Mouse (Mus musculus) midbrain, embryonic 12.5 days (tissue): ENCODE measurements around the gene Nid1. TPM values are rescaled to one million over a fixed set of nuclear protein-coding genes. Genes with fewer than 3 reads are reported as not detected.
"Not testable (repeated sequence)": the region's sequence is repeated elsewhere in the genome, so short reads cannot be mapped to it uniquely, and the experiment has no call there.

Experiments
- ATAC-seq: fragments of 200-750 bp; cut with Nextera tagmentation; 2 replicates; pipeline ENCODE4 v1.8.0; 2017; ENCODE audit warnings: low read depth, moderate TSS enrichment, moderate library complexity; ENCODE audit not compliant: low FRiP score
- H3K27ac ChIP-seq: fragments of 300-500 bp; sonication (generic); replicated peaks from 2 replicates; pipeline ENCODE4 v1.5.1; 2016; ENCODE audit warnings: mild to moderate bottlenecking
- H3K27me3 ChIP-seq: fragments of 300-500 bp; sonication (generic); 2 replicates; pipeline ENCODE4 v1.6.1; 2016; ENCODE audit warnings: mild to moderate bottlenecking
- H3K36me3 ChIP-seq: fragments of 300-500 bp; sonication (generic); 2 replicates; pipeline ENCODE4 v1.6.1; 2016
- H3K4me1 ChIP-seq: fragments of 300-500 bp; sonication (generic); 2 replicates; pipeline ENCODE4 v1.6.1; 2016
- H3K4me2 ChIP-seq: fragments of 300-500 bp; sonication (generic); replicated peaks from 2 replicates; pipeline ENCODE4 v1.6.1; 2016; ENCODE audit warnings: mild to moderate bottlenecking, moderate library complexity
- H3K4me3 ChIP-seq: fragments of 300-500 bp; sonication (generic); 2 replicates; pipeline ENCODE4 v1.5.1; 2016; ENCODE audit warnings: mild to moderate bottlenecking
- H3K9ac ChIP-seq: fragments of 300-500 bp; sonication (generic); replicated peaks from 2 replicates; pipeline ENCODE4 v1.6.1; 2016; ENCODE audit warnings: mild to moderate bottlenecking, moderate library complexity
- H3K9me3 ChIP-seq: fragments of 300-500 bp; sonication (generic); 2 replicates; pipeline ENCODE4 v1.6.1; 2016; ENCODE audit warnings: mild to moderate bottlenecking
- WGBS: fragments of 180-500 bp; shearing (Covaris S2); methylation state at CpG from one replicate; pipeline ENCODE4 v1.1.7; 2016; 5-methylcytosine and 5-hydroxymethylcytosine counted together
- polyA plus RNA-seq: library from polyadenylated mRNA; unstranded; fragments of >200 nt; fragmentation: Nextera tagmentation; extraction: Ambion mirVana; gene quantifications from 2 replicates; pipeline ENCODE4 v1.2.1, GENCODE M21; 2016

Gene Nid1
- polyA plus RNA-seq, 1 experiment from 2014 or later, result 51.8 TPM

DNA sequence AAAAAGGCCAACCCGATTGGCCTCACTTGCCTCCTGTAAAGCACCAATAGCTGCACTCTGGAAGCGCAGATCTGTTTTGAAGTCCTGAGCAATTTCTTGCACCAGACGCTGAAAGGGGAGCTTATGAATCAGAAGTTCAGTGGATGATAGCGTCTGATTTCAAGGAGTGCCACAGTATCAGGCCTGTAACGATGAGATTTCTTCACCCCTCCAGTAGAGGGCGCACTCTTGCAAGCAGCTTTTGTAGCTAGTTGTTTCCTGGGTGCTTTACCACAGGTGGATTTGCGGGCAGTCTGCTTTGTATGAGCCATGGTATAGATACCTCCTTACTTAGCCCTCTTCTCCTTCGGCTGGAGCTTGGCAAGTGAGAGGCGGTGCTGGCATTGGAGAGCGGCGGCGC is 18.5 kb upstream of the Nid1 start:
- H3K4me3 ChIP-seq, H3K4me1 ChIP-seq, ATAC-seq, H3K9ac ChIP-seq, H3K9me3 ChIP-seq, H3K4me2 ChIP-seq, H3K27ac ChIP-seq, H3K27me3 ChIP-seq, H3K36me3 ChIP-seq: not testable (repeated sequence)
- WGBS, result 91% methylated on average over 7 of the region's 12 CpGs

DNA sequence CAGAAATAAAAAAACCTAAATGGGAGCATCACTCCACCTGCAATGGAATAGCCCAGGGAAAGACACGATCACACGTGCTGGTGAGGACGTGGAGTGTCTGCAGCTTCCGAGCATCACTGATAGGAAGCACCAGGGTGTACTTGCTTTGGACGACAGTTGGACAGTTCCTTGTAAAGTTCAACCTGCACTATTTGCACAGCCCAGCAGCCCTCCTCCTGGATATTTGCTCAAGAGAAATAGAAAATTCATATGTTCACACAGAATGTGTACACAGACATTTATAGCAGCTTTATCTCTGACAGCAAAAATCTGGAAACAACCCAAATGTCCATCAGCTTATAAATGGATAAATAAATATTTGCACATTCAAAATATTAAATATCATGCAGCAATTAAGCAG is 14.1 kb upstream of the Nid1 start:
- H3K4me2 ChIP-seq, H3K27ac ChIP-seq, H3K27me3 ChIP-seq, H3K36me3 ChIP-seq, H3K9me3 ChIP-seq, H3K4me1 ChIP-seq, H3K4me3 ChIP-seq, H3K9ac ChIP-seq, ATAC-seq: not testable (repeated sequence)
- 72% methylated on average over 3 of the region's 5 CpGs for WGBS

DNA sequence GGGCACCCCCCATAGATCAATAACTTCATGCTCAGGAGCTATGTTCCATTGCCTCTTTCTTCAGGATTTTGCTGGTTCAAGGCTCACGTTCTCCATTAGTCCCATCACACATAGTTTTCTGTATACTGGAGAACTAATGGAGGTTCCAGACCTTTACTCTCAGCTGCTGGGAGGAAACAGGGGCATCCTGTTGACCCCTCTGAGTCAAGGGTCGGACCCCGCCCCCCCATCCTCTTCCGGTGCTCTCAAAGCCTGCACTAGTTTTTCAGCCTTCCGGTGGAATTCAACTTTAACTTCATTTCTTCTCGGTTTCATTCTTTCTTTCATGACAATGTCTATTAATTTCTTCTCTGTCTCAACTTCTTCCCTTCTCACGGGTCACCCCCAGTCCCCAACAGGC is 1.2 kb upstream of the Nid1 start:
- H3K36me3 ChIP-seq, H3K27ac ChIP-seq, H3K4me1 ChIP-seq, H3K9me3 ChIP-seq, H3K4me3 ChIP-seq, H3K9ac ChIP-seq, H3K4me2 ChIP-seq, ATAC-seq, H3K27me3 ChIP-seq: not testable (repeated sequence)
- 76% methylated on average over 5 of the region's 7 CpGs for WGBS

DNA sequence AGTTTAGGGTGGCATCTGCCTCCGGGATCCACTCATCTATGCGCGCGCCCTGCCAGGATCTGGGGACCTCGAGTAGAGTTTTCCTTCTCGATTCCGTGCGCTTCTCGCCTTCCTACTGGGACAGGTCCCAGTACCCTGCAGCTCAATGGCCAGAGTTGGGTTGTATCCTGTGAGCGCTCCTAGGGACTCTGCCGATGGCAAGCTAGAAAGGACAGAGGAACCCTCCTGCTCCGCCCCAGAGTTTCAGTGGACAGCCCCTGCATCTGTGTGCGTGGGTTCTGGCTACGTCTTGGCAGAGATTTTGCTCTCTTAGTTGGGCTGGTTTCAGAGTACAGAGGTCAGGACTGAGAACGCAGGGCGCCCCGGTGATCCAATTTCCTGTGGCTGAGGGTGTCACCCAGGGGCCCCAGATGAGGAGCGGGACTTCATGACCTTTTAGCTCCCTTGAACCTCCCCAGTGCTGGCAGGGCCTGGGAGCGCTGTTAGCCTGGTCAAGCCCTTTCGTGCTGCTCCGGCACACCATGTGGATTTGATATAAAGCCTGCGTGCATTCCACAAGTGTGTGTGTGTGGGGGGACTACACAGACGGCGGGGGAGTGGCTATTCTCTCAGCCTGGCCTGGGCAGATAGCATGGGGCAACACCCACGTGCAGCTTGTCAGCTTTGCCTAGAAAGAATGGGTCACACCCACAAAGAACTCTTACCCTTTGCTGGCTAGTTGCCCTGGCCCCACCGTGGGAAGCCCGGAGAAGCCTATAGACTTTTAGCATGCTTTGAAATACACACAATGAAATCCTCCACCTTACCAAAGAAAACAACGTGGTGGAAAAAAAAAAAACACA is 982 bp downstream of the Nid1 start:
- not testable (repeated sequence) for H3K9me3 ChIP-seq, H3K4me1 ChIP-seq, H3K36me3 ChIP-seq, H3K27me3 ChIP-seq, H3K4me2 ChIP-seq, H3K9ac ChIP-seq, H3K27ac ChIP-seq, H3K4me3 ChIP-seq
- ATAC-seq, result peak; percentile 31; the same call in 1 of the 2 replicates
- 6% methylated on average over 18 of the region's 28 CpGs for WGBS

DNA sequence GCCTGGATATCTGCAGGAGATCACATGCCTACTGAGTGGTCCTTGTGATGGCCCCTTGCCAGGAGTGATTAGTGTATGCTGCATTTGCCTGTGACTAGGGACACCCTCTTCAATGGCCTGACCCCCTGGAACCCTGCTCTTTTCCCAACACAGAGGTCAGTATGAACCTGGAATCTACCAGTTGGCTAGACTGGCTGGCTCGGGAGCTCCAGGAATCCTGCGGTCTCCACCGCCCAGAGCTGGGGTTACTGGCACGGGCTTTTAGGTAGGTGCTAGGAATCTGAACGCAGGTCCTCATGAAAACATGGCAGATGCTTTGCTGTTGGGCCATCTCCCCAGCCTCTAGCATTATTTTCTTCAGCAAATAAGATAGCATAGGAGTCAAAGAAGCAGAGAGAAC is 8.2 kb downstream of the Nid1 start:
- H3K9me3 ChIP-seq, H3K4me2 ChIP-seq, H3K4me3 ChIP-seq, H3K27me3 ChIP-seq, H3K4me1 ChIP-seq, H3K27ac ChIP-seq, H3K9ac ChIP-seq, H3K36me3 ChIP-seq, ATAC-seq: not testable (repeated sequence)
- WGBS, result 91% methylated on average over 5 of the region's 5 CpGs

DNA sequence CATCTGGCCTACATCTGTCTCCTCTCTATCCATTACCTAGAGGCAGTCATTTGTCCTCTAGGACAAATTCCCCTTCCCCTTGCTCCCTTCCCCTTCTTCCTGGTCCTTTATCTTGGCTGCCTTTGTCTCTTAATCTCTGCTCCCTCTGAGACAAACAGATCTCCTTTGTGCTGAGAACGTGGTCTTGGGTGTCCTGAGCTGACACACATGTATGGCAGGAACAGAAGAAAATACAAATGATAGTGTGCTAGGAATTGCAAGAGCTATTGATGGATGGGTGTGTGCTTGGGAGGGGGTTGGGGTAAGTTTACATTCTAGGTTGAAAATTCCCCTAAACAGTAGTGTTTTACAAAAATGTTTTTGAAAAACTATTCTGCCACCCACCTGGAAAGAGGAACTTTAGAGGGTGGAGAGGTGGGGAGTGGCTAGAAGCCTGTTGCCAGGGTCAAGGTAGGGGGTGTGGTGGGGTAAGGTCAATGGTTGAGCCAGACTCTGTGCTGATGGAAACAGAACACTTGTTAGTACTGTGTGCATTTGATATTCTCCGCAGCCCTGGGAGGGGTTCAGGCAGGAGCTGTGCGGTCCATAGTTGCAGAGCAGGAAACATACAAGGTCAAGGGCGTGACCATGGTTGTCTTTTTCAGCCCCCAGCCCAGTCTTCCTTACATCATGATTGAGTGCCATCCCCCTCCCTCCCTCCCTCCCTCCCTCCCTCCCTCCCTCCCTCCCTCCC is 9.5 kb downstream of the Nid1 start:
- not testable (repeated sequence) for H3K27me3 ChIP-seq, H3K36me3 ChIP-seq, H3K9me3 ChIP-seq, H3K4me3 ChIP-seq, H3K4me2 ChIP-seq, H3K27ac ChIP-seq, H3K4me1 ChIP-seq, H3K9ac ChIP-seq, ATAC-seq
- WGBS, result 67% methylated on average over 4 of the region's 4 CpGs

DNA sequence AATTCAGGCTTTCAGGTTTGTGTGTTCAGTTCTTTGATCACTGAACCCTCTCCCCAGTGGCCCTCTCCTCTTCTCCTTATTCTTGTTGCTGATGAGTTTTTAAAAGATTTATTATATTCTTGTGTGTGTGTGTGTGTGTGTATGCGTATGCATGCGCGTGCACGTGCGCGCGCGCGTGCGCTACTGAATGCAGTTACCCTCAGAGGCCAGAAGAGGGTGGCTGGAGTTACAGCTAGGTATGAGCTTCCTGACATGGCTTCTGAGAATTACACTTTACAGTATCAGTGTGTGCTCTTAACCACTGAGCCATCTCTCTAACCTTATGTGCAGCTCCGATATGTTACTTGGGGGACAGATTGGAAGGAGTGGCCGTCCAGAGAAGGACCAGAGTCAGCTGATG is 12.6 kb downstream of the Nid1 start:
- H3K9ac ChIP-seq, H3K36me3 ChIP-seq, H3K27me3 ChIP-seq, H3K4me1 ChIP-seq, H3K27ac ChIP-seq, H3K4me2 ChIP-seq, H3K9me3 ChIP-seq, H3K4me3 ChIP-seq, ATAC-seq: not testable (repeated sequence)
- 64% methylated on average over 12 of the region's 12 CpGs for whole genome bisulfite sequencing

DNA sequence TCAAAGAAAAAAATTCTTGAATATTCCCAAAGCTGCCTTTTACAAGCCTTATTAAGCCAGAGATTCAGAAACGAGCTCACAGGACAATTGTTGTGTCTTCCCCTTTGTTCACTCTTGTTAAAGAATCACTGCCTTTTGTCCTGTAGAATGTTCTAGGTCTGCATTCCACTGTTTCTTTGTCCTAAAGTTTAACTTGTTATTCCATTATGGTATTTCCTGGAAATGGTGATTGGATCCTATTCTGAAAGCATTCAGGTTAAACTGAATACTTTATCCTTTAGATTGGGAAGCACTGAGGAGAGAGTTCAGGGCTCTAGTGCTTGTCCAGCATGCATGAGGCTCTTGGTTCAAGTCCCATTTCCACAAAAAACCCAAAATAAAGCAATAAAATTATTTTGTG is 13.6 kb downstream of the Nid1 start:
- not testable (repeated sequence) for H3K9me3 ChIP-seq, ATAC-seq, H3K36me3 ChIP-seq, H3K9ac ChIP-seq, H3K27ac ChIP-seq, H3K4me1 ChIP-seq, H3K4me2 ChIP-seq, H3K27me3 ChIP-seq, H3K4me3 ChIP-seq
- WGBS, result 45% methylated on average over 1 of the region's 1 CpGs

DNA sequence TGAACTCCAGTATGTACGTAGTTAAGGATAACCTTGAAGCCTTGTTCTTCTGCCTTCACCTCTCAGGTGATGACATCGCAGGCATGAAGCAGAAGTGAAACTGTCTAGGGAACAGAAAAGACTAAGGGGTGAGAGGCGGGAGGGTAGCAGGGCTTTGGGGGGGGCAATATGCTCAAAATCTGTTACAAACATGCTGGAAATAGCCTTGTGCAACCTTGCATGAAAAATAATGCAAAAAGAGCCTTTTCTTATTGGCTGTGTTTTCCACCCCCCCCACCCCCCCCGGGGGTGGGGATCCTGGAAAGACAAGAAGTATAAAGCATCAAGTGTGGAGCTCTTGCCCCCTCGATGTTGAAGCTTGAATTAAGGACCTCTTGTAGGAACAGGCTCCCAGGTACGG is 16.0 kb downstream of the Nid1 start:
- H3K27ac ChIP-seq, H3K9me3 ChIP-seq: not testable (repeated sequence)

DNA sequence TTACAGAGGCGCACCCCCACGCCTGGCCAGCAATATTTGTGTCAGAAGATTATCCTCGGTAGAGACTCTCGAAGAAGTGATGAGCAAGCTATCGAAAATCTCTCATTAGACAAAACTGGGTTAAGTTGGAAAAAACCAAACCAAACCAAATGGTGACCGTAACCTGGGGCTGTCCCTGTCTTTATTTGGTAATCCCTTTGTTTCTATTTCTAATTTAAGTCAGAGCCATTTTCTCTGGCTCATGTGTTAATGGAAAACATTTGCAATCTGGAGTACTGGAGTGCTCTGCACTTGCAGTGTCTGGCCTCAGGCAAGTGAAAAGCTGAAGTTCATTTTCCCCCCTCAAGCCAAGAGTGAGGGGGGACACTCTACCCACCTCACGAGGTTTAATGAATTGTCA is 16.9 kb downstream of the Nid1 start:
- H3K27ac ChIP-seq, H3K4me1 ChIP-seq, ATAC-seq, H3K9ac ChIP-seq, H3K36me3 ChIP-seq, H3K9me3 ChIP-seq, H3K27me3 ChIP-seq, H3K4me2 ChIP-seq, H3K4me3 ChIP-seq: not testable (repeated sequence)
- 84% methylated on average over 7 of the region's 7 CpGs for WGBS

More for the DNA sequence above, 16.0 kb downstream of the Nid1 start:
- H3K36me3 ChIP-seq, ATAC-seq, H3K9ac ChIP-seq, H3K27me3 ChIP-seq, H3K4me2 ChIP-seq, H3K4me1 ChIP-seq, H3K4me3 ChIP-seq: not testable (repeated sequence)
- WGBS, result 86% methylated on average over 6 of the region's 6 CpGs

DNA sequence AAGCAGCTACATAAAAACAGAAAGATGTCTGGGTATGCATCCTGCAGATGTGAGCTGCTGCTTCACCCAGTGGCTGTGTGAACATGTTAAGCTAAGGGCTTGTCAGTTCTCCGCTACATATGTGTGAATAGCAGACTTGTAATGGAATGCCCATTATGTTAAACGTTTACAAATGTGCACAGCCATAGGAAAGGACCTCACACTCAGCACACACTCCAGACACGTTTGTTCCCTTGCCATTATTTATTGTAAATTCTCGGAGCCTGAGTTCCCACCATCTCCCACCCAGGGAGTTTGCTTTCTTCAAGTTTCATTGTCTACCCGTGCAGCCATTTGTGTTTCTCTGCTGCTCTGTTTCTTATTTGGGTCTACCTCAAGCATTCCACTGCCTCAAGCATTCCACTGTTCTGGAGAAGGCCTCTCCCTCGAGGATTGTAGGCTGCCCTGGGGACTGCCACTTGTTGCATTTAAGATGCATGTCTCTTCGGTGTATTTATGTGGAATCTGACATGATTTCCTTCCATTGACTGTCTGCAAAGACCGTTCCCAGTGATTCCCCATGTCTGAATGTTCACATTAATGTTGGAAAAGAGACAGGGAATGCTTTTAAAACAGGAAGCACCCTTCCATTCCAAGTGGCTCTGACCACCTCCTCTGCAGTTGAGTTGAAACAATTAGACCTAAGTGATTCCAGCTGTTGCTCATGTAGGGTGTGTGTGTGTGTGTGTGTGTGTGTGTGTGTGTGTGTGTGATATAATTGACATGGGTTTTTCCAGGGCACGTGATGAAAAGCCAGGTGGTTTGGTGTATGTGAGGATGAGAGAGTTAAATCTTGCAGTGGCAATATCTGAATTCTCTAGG is 18.5 kb downstream of the Nid1 start:
- H3K27me3 ChIP-seq, H3K4me1 ChIP-seq, H3K4me3 ChIP-seq, H3K4me2 ChIP-seq, ATAC-seq, H3K9me3 ChIP-seq, H3K36me3 ChIP-seq, H3K9ac ChIP-seq, H3K27ac ChIP-seq: not testable (repeated sequence)
- 64% methylated on average over 9 of the region's 9 CpGs for WGBS

DNA sequence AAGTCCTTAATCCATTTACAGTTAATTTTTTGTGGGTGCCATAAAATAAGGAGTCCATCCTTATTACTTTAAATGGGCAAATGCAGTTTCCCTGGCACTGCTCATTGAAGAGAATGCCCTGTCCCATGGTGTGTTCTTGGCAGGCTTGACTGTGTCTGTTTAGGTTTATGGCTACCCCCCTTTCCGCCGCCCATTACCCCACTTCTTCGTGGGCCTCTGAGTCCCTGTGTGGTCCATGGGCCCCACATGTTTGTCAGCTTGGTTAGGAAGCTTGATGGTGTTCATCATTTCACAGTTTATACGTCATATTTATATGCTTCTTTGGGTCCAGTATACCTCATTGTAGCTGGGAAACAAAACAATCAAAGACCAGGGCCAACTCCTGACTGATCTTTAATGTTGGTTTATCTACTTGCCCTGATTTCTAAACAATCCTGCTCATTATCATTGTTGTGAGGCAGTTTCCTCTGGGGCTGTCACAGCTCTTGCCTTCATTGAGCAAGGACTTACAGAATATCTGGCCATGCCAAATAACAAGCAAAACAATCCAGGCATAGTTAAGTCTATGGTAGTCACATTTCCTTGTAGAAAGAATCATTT is 20.9 kb downstream of the Nid1 start:
- Histone ChIP-seq H3K9me3 (no peaks in the 10 kb centered on the region), H3K9ac (no peak overlapping the region), H3K4me1 (no peaks in the 10 kb centered on the region), H3K4me2 (no peak overlapping the region), H3K36me3 (no peaks in the 10 kb centered on the region), H3K27ac (no peak overlapping the region), H3K4me3 (no peak overlapping the region), H3K27me3 (no peaks in the 10 kb centered on the region)
- no peak for ATAC-seq
- 79% methylated on average over 4 of the region's 4 CpGs for WGBS
